ENCODE assay signal across 12 mouse cellular contexts in genomic region chr13:110845695-110846094, GRCm38 (mm10).
A peak's percentile ranks its signal among the peaks of the same experiment; 100 is the strongest.
DNase-seq lines count a peak whose midpoint lies in the region; ATAC-seq lines count a peak whose summit lies in the region.
"Had no signal": no experiment of that assay in that cellular context is flagged by ENCODE, and none has a peak within 500 bp of the region (broad histone marks: within the 10 kb centered on the region; RNA-seq: fewer than 3 reads in every experiment).

No protein-coding gene starts in this region.

- H3K36me3 ChIP-seq in heart, embryonic 12.5 days = no peaks in the 10 kb centered on the region
- H3K36me3 ChIP-seq in limb, embryonic 10.5 days = no peaks in the 10 kb centered on the region
- H3K36me3 ChIP-seq: hindbrain, embryonic 13.5 days; midbrain, embryonic 10.5 days had no signal

- no peaks in the 10 kb centered on the region for H3K4me1 ChIP-seq in heart, embryonic 12.5 days (replicated peaks)
- H3K4me1 ChIP-seq in limb, embryonic 10.5 days = no peaks in the 10 kb centered on the region
- H3K4me1 ChIP-seq: hindbrain, embryonic 13.5 days; midbrain, embryonic 10.5 days had no signal

- peak; percentile 88 for DNase-seq in heart, adult 11 months
- peak; percentile 10 for DNase-seq in urinary bladder, postnatal 14 days (ENCODE audit: low spot score)
- no peak for DNase-seq in urinary bladder, adult 2 months (ENCODE audit: low spot score)
- DNase-seq in lung, adult 18-20 months = peak; percentile 40 to 51
- no peak for DNase-seq in limb, embryonic 10.5 days (ENCODE audit: low spot score)
- DNase-seq in spleen, adult 18-20 months = no peak
- DNase-seq: cerebellum, postnatal 25 days had no signal

- ATAC-seq in heart, embryonic 12.5 days (ENCODE audit: insufficient number of reproducible peaks, low FRiP score) = no peak
- ATAC-seq in megakaryocyte-erythroid progenitor cell, adult 5-6 weeks (replicated peaks; ENCODE audit: low FRiP score, low TSS enrichment, poor library complexity, severe bottlenecking) = no peak

- H3K27ac ChIP-seq in heart, embryonic 12.5 days (ENCODE audit: poor library complexity, severe bottlenecking) = no peak overlapping the region
- no peak overlapping the region for H3K27ac ChIP-seq in limb, embryonic 10.5 days
- H3K27ac ChIP-seq: hindbrain, embryonic 13.5 days; midbrain, embryonic 10.5 days had no signal

- WGBS in heart, embryonic 12.5 days = 59% methylated on average over 2 of the region's 2 CpGs
- WGBS in limb, embryonic 10.5 days = 92% methylated on average over 2 of the region's 2 CpGs

- no peak overlapping the region for H3K4me3 ChIP-seq in heart, embryonic 12.5 days
- no peak overlapping the region for H3K4me3 ChIP-seq in limb, embryonic 10.5 days
- H3K4me3 ChIP-seq: hindbrain, embryonic 13.5 days; midbrain, embryonic 10.5 days had no signal

- no peaks in the 10 kb centered on the region for H3K27me3 ChIP-seq in heart, embryonic 12.5 days (replicated peaks)
- H3K27me3 ChIP-seq in limb, embryonic 10.5 days (ENCODE audit: low read depth, poor library complexity, severe bottlenecking) = no peaks in the 10 kb centered on the region
- H3K27me3 ChIP-seq: hindbrain, embryonic 13.5 days had no signal

- no peak overlapping the region for H3K9ac ChIP-seq in heart, embryonic 12.5 days
- H3K9ac ChIP-seq: hindbrain, embryonic 13.5 days had no signal

- no peaks in the 10 kb centered on the region for H3K9me3 ChIP-seq in heart, embryonic 12.5 days (replicated peaks)
- H3K9me3 ChIP-seq in limb, embryonic 10.5 days (replicated peaks) = no peaks in the 10 kb centered on the region
- H3K9me3 ChIP-seq: hindbrain, embryonic 13.5 days; midbrain, embryonic 10.5 days had no signal

- H3K4me2 ChIP-seq in heart, embryonic 12.5 days = no peak overlapping the region
- H3K4me2 ChIP-seq: hindbrain, embryonic 13.5 days; liver, embryonic 11.5 days had no signal

Comparison
In these comparisons a context has a peak if more than half of its experiments do, and no peak if none do; other contexts are left out.
1. DNase-seq: peak in heart, adult 11 months (single experiment), urinary bladder, postnatal 14 days (single experiment) and lung, adult 18-20 months (2 of 2); none in urinary bladder, adult 2 months (single experiment), limb, embryonic 10.5 days (single experiment) and spleen, adult 18-20 months (0 of 2).